Mouse (Mus musculus): Measurements from ENCODE around the gene Adat3.
"Not testable (repeated sequence)": the region's sequence is repeated elsewhere in the genome, so short reads cannot be mapped to it uniquely, and the experiment has no call there.

Gene Adat3

GRCm38 (mm10) chr10:80578131-80578750 is 24.4 kb upstream of the Adat3 start:
- peak; percentile 69 for DNase-seq (ENCODE audit: low read depth, low spot score)

- no peak for DNase-seq (ENCODE audit: low read depth, low spot score)
Observed at GRCm38 (mm10) chr10:80578911-80579310, 23.8 kb upstream of the Adat3 start.

GRCm38 (mm10) chr10:80583047-80583446 is 19.6 kb upstream of the Adat3 start:
- DNase-seq (ENCODE audit: low read depth, low spot score), result no peak

- no peak for DNase-seq (ENCODE audit: low read depth, low spot score)
Observed at GRCm38 (mm10) chr10:80584045-80584488, 18.6 kb upstream of the Adat3 start.

- no peak for DNase-seq (ENCODE audit: low read depth, low spot score)
Observed at GRCm38 (mm10) chr10:80584642-80585552, 17.8 kb upstream of the Adat3 start.

GRCm38 (mm10) chr10:80585581-80585980 is 17.1 kb upstream of the Adat3 start:
- no peak for DNase-seq (ENCODE audit: low read depth, low spot score)

GRCm38 (mm10) chr10:80586407-80587304 is 16.0 kb upstream of the Adat3 start:
- no peak for DNase-seq (ENCODE audit: low read depth, low spot score)

GRCm38 (mm10) chr10:80587305-80587657 is 15.4 kb upstream of the Adat3 start:
- no peak for DNase-seq (ENCODE audit: low read depth, low spot score)

GRCm38 (mm10) chr10:80589127-80589878 is 13.4 kb upstream of the Adat3 start:
- DNase-seq (ENCODE audit: low read depth, low spot score), result no peak

GRCm38 (mm10) chr10:80589879-80590854 is 12.5 kb upstream of the Adat3 start, which contains the start of gene Abhd17a:
Abhd17a (minus strand) TSS chr10:80590341.
- peak; percentile 98 for DNase-seq (ENCODE audit: low read depth, low spot score)

- DNase-seq (ENCODE audit: low read depth, low spot score), result no peak
Observed at GRCm38 (mm10) chr10:80596318-80596717, 6.4 kb upstream of the Adat3 start.

GRCm38 (mm10) chr10:80603364-80603763 is 684 bp downstream of the Adat3 start:
- DNase-seq (ENCODE audit: low read depth, low spot score), result no peak

GRCm38 (mm10) chr10:80604001-80604509 is 1.4 kb downstream of the Adat3 start:
- DNase-seq (ENCODE audit: low read depth, low spot score), result no peak

GRCm38 (mm10) chr10:80604988-80605387 is 2.3 kb downstream of the Adat3 start:
- no peak for DNase-seq (ENCODE audit: low read depth, low spot score)

- DNase-seq (ENCODE audit: low read depth, low spot score), result not testable (repeated sequence)
Observed at GRCm38 (mm10) chr10:80605721-80606120, 3.0 kb downstream of the Adat3 start, which contains the start of gene Gm49322. Gm49322 (plus strand) TSS chr10:80606021.

- DNase-seq (ENCODE audit: low read depth, low spot score), result no peak
Observed at GRCm38 (mm10) chr10:80606306-80606705, 3.6 kb downstream of the Adat3 start.

GRCm38 (mm10) chr10:80606737-80607350 is 4.2 kb downstream of the Adat3 start:
- DNase-seq (ENCODE audit: low read depth, low spot score), result no peak

- no peak for DNase-seq (ENCODE audit: low read depth, low spot score)
Observed at GRCm38 (mm10) chr10:80608435-80608834, 5.8 kb downstream of the Adat3 start.

GRCm38 (mm10) chr10:80609269-80609924 is 6.7 kb downstream of the Adat3 start:
- no peak for DNase-seq (ENCODE audit: low read depth, low spot score)

Measured in embryo, embryonic 11.5 days (tissue).